Mouse (Mus musculus) CH12.LX (cell line): ENCODE measurements around the gene Pdpk1. TPM values are rescaled to one million over a fixed set of nuclear protein-coding genes. Genes with fewer than 3 reads are reported as not detected.

Source experiments
- DNase-seq: peaks from one replicate; pipeline ENCODE4 v3.0.0-alpha.2; 2013; ENCODE audit errors: extremely low read depth
- H3K27ac ChIP-seq: 2 replicates; pipeline ENCODE4 v1.5.1; 2012; ENCODE audit warnings: low read depth, mild to moderate bottlenecking, control low read depth, moderate library complexity; ENCODE audit not compliant: insufficient read depth
- H3K27me3 ChIP-seq: replicated peaks from 2 replicates; pipeline ENCODE3; 2012; ENCODE audit warnings: inconsistent platforms
- H3K36me3 ChIP-seq, 2 experiments: replicated peaks in 1 of 2; 2 replicates each; pipeline versions ENCODE3 to v1.6.1; 2012; ENCODE audit warnings: inconsistent platforms in 1 of 2, low read length in 1 of 2, mild to moderate bottlenecking in 1 of 2, mixed read lengths in 1 of 2, moderate library complexity in 1 of 2; ENCODE audit not compliant: control insufficient read depth in 1 of 2, insufficient read depth in 1 of 2
- H3K4me1 ChIP-seq, 2 experiments: 2 replicates each; pipeline ENCODE4 v1.6.1; 2012; ENCODE audit warnings: inconsistent platforms in 1 of 2, moderate library complexity in 1 of 2; ENCODE audit not compliant: insufficient read depth in 2 of 2, control insufficient read depth in 1 of 2
- H3K4me2 ChIP-seq: 2 replicates; pipeline ENCODE4 v1.6.1; 2012; ENCODE audit warnings: low read depth, mild to moderate bottlenecking, control low read depth; ENCODE audit not compliant: poor library complexity, insufficient read depth, severe bottlenecking
- H3K4me3 ChIP-seq, 3 experiments: fragments of 150-350 bp in 1 of 3; sonication (generic) in 1 of 3; replicated peaks in 1 of 3; 2 replicates each; pipeline versions ENCODE3 to v1.5.1; 2011 to 2012; ENCODE audit warnings: low read depth in 2 of 3, low read length in 2 of 3, mild to moderate bottlenecking in 2 of 3, moderate library complexity in 2 of 3, control low read depth in 1 of 3, improper control_type of control experiment in 1 of 3, inconsistent platforms in 1 of 3, mixed read lengths in 1 of 3; ENCODE audit not compliant: poor library complexity in 1 of 3
- H3K79me2 ChIP-seq: replicated peaks from 2 replicates; pipeline ENCODE4 v1.6.1; 2012; ENCODE audit warnings: mild to moderate bottlenecking, moderate library complexity; ENCODE audit not compliant: control insufficient read depth, poor library complexity, insufficient read depth, severe bottlenecking; ENCODE audit errors: extremely low read depth
- H3K9ac ChIP-seq: 2 replicates; pipeline ENCODE4 v1.6.1; 2012; ENCODE audit warnings: low read depth, mild to moderate bottlenecking, control low read depth, moderate library complexity; ENCODE audit not compliant: insufficient read depth
- H3K9me3 ChIP-seq: replicated peaks from 2 replicates; pipeline ENCODE3; 2012; ENCODE audit warnings: low read length, inconsistent platforms, mixed read lengths
- BHLHE40 ChIP-seq: IDR thresholded peaks from 2 replicates; pipeline ENCODE4 v1.6.1; 2011; ENCODE audit warnings: mild to moderate bottlenecking, low read depth, low read length, improper control_type of control experiment
- CHD1 ChIP-seq: IDR thresholded peaks from 2 replicates; pipeline ENCODE4 v1.6.1; 2012; ENCODE audit warnings: low read depth, low read length, improper control_type of control experiment, inconsistent platforms
- CHD2 ChIP-seq: IDR thresholded peaks from 2 replicates; pipeline ENCODE4 v1.6.1; 2011; ENCODE audit warnings: low read length, improper control_type of control experiment
- CTCF ChIP-seq, 2 experiments: IDR thresholded peaks in 1 of 2; conservative IDR thresholded peaks in 1 of 2; 2 replicates each; pipeline ENCODE4 v1.5.1; 2011 to 2012; ENCODE audit warnings: low read depth in 2 of 2, low read length in 2 of 2, improper control_type of control experiment in 1 of 2, inconsistent platforms in 1 of 2, mild to moderate bottlenecking in 1 of 2, moderate library complexity in 1 of 2
- E2F4 ChIP-seq: IDR thresholded peaks from 2 replicates; pipeline ENCODE4 v1.6.1; 2011; ENCODE audit warnings: low read depth, low read length, improper control_type of control experiment; ENCODE audit not compliant: insufficient replicate concordance
- ELF1 ChIP-seq: IDR thresholded peaks from 2 replicates; pipeline ENCODE4 v1.6.1; 2014; ENCODE audit warnings: low read depth, mild to moderate bottlenecking, inconsistent platforms, low read length, improper control_type of control experiment
- HCFC1 ChIP-seq: IDR thresholded peaks from 2 replicates; pipeline ENCODE4 v1.6.1; 2012; ENCODE audit warnings: low read depth, mild to moderate bottlenecking, inconsistent platforms, low read length, improper control_type of control experiment
- JUN ChIP-seq: IDR thresholded peaks from 2 replicates; pipeline ENCODE4 v1.6.1; 2011; ENCODE audit warnings: low read depth, mild to moderate bottlenecking, low read length, improper control_type of control experiment, moderate library complexity; ENCODE audit not compliant: insufficient read depth
- MAFK ChIP-seq: IDR thresholded peaks from 2 replicates; pipeline ENCODE4 v1.6.1; 2011; ENCODE audit warnings: low read length, improper control_type of control experiment; ENCODE audit not compliant: insufficient replicate concordance
- MAX ChIP-seq: IDR thresholded peaks from 2 replicates; pipeline ENCODE4 v1.6.1; 2011; ENCODE audit warnings: low read length, improper control_type of control experiment
- MAZ ChIP-seq: IDR thresholded peaks from 2 replicates; pipeline ENCODE4 v1.6.1; 2012; ENCODE audit warnings: low read depth, mild to moderate bottlenecking, inconsistent platforms, low read length, improper control_type of control experiment, moderate library complexity
- NELFE ChIP-seq: IDR thresholded peaks from 2 replicates; pipeline ENCODE4 v1.6.1; 2011; ENCODE audit warnings: low read depth, low read length, improper control_type of control experiment
- NRF1 ChIP-seq: IDR thresholded peaks from 2 replicates; pipeline ENCODE4 v1.6.1; 2014; ENCODE audit warnings: low read depth, mild to moderate bottlenecking, inconsistent platforms, low read length, improper control_type of control experiment, moderate library complexity
- POLR2A ChIP-seq: IDR thresholded peaks from 2 replicates; pipeline ENCODE4 v1.6.1; 2011; ENCODE audit warnings: low read depth, mild to moderate bottlenecking, improper control_type of control experiment, low read length
- RAD21 ChIP-seq: IDR thresholded peaks from 2 replicates; pipeline ENCODE4 v1.6.1; 2011; ENCODE audit warnings: low read depth, mild to moderate bottlenecking, low read length, improper control_type of control experiment, moderate library complexity
- RCOR1 ChIP-seq: conservative IDR thresholded peaks from 2 replicates; pipeline ENCODE4 v1.6.1; 2012; ENCODE audit warnings: low read depth, mild to moderate bottlenecking, inconsistent platforms, low read length, improper control_type of control experiment
- SMC3 ChIP-seq: IDR thresholded peaks from 2 replicates; pipeline ENCODE4 v1.6.1; 2011; ENCODE audit warnings: low read depth, low read length, improper control_type of control experiment
- TBP ChIP-seq: conservative IDR thresholded peaks from 2 replicates; pipeline ENCODE4 v1.6.1; 2011; ENCODE audit warnings: low read depth, low read length, improper control_type of control experiment
- TCF12 ChIP-seq: IDR thresholded peaks from 2 replicates; pipeline ENCODE4 v1.6.1; 2014; ENCODE audit warnings: low read depth, mild to moderate bottlenecking, inconsistent platforms, low read length, improper control_type of control experiment
- UBTF ChIP-seq: IDR thresholded peaks from 2 replicates; pipeline ENCODE4 v1.6.1; 2012; ENCODE audit warnings: low read depth, mild to moderate bottlenecking, inconsistent platforms, low read length, improper control_type of control experiment, moderate library complexity
- USF1 ChIP-seq: IDR thresholded peaks from 2 replicates; pipeline ENCODE4 v1.6.1; 2014; ENCODE audit warnings: low read depth, mild to moderate bottlenecking, inconsistent platforms, low read length, improper control_type of control experiment
- USF2 ChIP-seq: conservative IDR thresholded peaks from 2 replicates; pipeline ENCODE4 v1.6.1; 2011; ENCODE audit warnings: low read depth, low read length, improper control_type of control experiment
- ZMIZ1 ChIP-seq: IDR thresholded peaks from 2 replicates; pipeline ENCODE4 v1.6.1; 2012; ENCODE audit warnings: low read depth, mild to moderate bottlenecking, inconsistent platforms, low read length, improper control_type of control experiment
- ZNF384 ChIP-seq: IDR thresholded peaks from 2 replicates; pipeline ENCODE4 v1.6.1; 2012; ENCODE audit warnings: low read depth, low read length, improper control_type of control experiment, inconsistent platforms
- dilution Hi-C: fragments of 300-500 bp; cut with MboI; formaldehyde crosslinking; loops from 2 replicates; pipeline ENCODE4 v1.14.3; 2020; ENCODE audit warnings: low sequenced_read_pairs; ENCODE audit not compliant: extremely low pct_unique_long_range_greater_than_20kb, extremely low pct_ligation_motif_present
- in situ Hi-C: fragments of 300-500 bp; cut with MboI; formaldehyde crosslinking; loops from 3 replicates; pipeline ENCODE4 v1.14.3; 2019; ENCODE audit warnings: low sequenced_read_pairs, low pct_ligation_motif_present, low pct_unique_long_range_greater_than_20kb, mixed read lengths
- polyA plus RNA-seq: library from polyadenylated mRNA; unstranded; fragments of >175 nt; gene quantifications from 2 replicates; pipeline ENCODE4 v1.2.1, GENCODE M21; 2012; ENCODE audit warnings: low read depth; ENCODE audit not compliant: insufficient read length
- total RNA-seq, 2 experiments: library from RNA; depleted of rRNA; stranded (reverse); fragments of 300-350 nt in 1 of 2; fragments of >200 nt in 1 of 2; gene quantifications; 2 replicates each; pipeline ENCODE4 v1.2.3; 2012 to 2014

Gene Pdpk1
- total and polyA plus RNA-seq, 3 experiments = 12.2 to 17.0 (median 15.9) TPM

DNA sequence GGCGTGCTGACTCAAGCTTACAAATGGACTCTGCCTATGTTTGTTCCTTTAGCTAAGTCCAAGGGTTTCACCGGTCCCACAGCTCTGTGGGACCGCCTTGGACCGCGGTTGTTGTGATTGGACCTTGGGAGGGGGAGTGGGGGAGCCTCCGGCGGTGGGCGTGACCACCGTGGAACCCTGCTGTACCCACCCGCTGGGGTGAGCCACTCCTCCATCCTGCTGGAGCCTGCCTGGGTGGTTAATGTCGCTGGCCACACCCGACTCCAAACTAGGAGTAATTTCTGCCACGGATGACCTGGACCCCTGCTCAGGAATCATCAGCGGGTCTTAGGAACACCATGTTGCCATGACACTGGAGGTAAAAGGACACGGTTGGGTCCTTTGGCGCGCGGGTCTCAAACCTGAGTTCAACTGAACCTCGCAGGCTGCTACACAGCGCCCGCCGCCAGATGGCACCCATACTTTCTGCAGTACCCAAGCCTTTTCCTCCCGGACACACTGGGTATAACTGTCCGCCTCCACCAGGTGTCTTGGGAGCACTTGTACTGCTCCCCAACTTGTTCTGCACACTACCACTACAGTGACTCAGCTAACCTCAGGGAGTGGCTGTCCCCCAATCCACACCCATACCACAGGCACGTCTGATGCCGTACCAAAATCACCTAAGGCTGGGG, 1.3 kb upstream of the Pdpk1 start (continued):
- TF ChIP-seq SMC3 (peak; percentile 87), USF1 (no peak), JUN (no peak), TCF12 (peak; percentile 41; the same call in 1 of the 2 replicates), ZNF384 (no peak), UBTF (0 out of 2 replicates have a peak, but pooled peaks have one; percentile 47), RCOR1 (no peak), MAZ (no peak)

DNA sequence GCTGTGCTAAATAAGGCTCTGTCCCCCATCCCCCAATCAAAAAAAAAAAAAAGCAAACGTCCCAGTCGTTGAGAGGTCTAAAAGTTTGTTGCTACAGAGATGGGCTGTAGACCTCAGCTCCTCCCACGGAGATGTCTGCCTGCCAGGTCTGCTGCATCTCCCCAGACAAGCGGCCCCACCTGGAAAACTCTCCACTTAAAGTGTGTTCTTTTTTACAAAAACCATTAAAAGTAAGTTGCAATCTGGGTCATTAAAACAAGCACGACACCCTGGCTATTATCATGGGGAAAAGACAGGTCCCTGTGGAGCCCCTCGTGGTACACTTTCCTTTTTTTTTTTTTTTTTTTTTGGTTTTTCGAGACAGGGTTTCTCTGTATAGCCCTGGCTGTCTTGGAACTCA, 658 bp upstream of the Pdpk1 start:
- in situ Hi-C loops (no loop called here), dilution Hi-C loops (no loop called here)
- DNase-seq = no peak
- TF ChIP-seq SMC3 (no peak), CHD2 (no peak), ZNF384 (peak; percentile 50; the same call in 1 of the 2 replicates)
- H3K9ac ChIP-seq = no peak overlapping the region; the same call in 1 of the 2 replicates
- H3K36me3 ChIP-seq = no peaks in the 10 kb centered on the region
- H3K27me3 ChIP-seq = no peaks in the 10 kb centered on the region
- no peak overlapping the region for H3K27ac ChIP-seq
- H3K9me3 ChIP-seq = no peaks in the 10 kb centered on the region
- H3K4me1 ChIP-seq = peaks cover 2 to 20% of the 10 kb centered on the region in 2 experiments; a peak in 2 of 4 replicates
- no peaks in the 10 kb centered on the region for H3K79me2 ChIP-seq
- no peak overlapping the region for H3K4me3 ChIP-seq
- peak overlapping the region; percentile 26 for H3K4me2 ChIP-seq

DNA sequence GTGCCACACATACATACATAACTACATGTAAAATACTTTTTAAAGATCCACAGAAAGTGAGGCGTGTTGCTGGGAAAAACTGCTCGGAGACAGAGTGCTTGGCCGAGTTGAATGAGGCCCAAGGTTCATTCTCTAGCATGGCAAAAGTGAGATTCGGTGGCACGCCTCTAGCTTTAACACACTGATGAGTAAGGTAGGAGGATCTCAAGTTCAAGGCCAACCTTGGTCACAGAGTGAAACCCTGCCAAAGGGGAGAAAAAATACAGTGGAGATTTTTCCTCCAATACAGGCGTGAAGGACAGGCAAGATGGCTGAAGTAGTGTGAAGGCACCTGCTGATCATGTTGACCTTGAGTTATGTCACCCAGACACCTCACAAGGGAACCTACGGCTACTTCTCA, 1.3 kb downstream of the Pdpk1 start:
- no peak overlapping the region for H3K27ac ChIP-seq
- H3K4me2 ChIP-seq = no peak overlapping the region
- H3K79me2 ChIP-seq = no peaks in the 10 kb centered on the region
- H3K36me3 ChIP-seq = no peaks in the 10 kb centered on the region
- H3K4me1 ChIP-seq = peaks cover 2 to 17% of the 10 kb centered on the region in 2 experiments; a peak in 2 of 4 replicates
- in situ Hi-C loops = no loop called here
- H3K9me3 ChIP-seq = no peaks in the 10 kb centered on the region
- no peak overlapping the region for H3K9ac ChIP-seq
- no peaks in the 10 kb centered on the region for H3K27me3 ChIP-seq
- dilution Hi-C loops = no loop called here
- DNase-seq = no peak
- no peak overlapping the region for H3K4me3 ChIP-seq
- TF ChIP-seq ZMIZ1 = no peak
- no peak for TF ChIP-seq BHLHE40
- no peak for TF ChIP-seq HCFC1
- TF ChIP-seq UBTF = no peak
- TF ChIP-seq POLR2A = no peak
- no peak for TF ChIP-seq MAX
- no peak for TF ChIP-seq ZNF384
- TF ChIP-seq USF2 = no peak
- no peak for TF ChIP-seq MAZ
- TF ChIP-seq NRF1 = no peak
- no peak for TF ChIP-seq CHD1
- TF ChIP-seq RAD21 = no peak
- TF ChIP-seq E2F4 = no peak
- no peak for TF ChIP-seq CTCF (conservative IDR thresholded peaks at IDR 0.05 in 1 of 2, IDR thresholded peaks at IDR 0.05 in 1 of 2; ENCODE audit: low read depth in 2 of 2, low read length in 2 of 2)
- TF ChIP-seq ELF1 = no peak
- TF ChIP-seq TBP = no peak
- no peak for TF ChIP-seq MAFK
- no peak for TF ChIP-seq NELFE
- no peak for TF ChIP-seq SMC3
